Mouse (Mus musculus) brain, adult 2 months (tissue): ENCODE results near the gene E4f1.

ENCODE experiments used
- DNase-seq: peaks from one replicate; pipeline ENCODE4 v3.0.0; 2011; ENCODE audit warnings: low read depth, low spot score

Gene E4f1

GRCm38 (mm10) chr17:24469910-24470602 is at the start of gene E4f1, which contains the start of gene Pgp:
TSS of gene E4f1 (minus strand) at chr17:24470313.
TSS of gene Pgp (plus strand) at chr17:24470392.
- DNase-seq = peak; percentile 100

- DNase-seq = no peak
These were observed 44.5 kb upstream of the E4f1 start for GRCm38 (mm10) chr17:24514270-24515257.

- DNase-seq = peak; percentile 82
These were observed 43.5 kb upstream of the E4f1 start for GRCm38 (mm10) chr17:24513609-24514008.

- no peak for DNase-seq
These were observed 37.8 kb upstream of the E4f1 start for GRCm38 (mm10) chr17:24507806-24508460.

GRCm38 (mm10) chr17:24507129-24507664 is 37.1 kb upstream of the E4f1 start:
- peak; percentile 43 for DNase-seq

- DNase-seq = peak; percentile 82
These were observed 36.4 kb upstream of the E4f1 start for GRCm38 (mm10) chr17:24506332-24507070.

GRCm38 (mm10) chr17:24505286-24505955 is 35.3 kb upstream of the E4f1 start:
- DNase-seq = no peak

- DNase-seq = no peak
These were observed 34.0 kb upstream of the E4f1 start for GRCm38 (mm10) chr17:24504085-24504484.

GRCm38 (mm10) chr17:24502208-24502607 is 32.1 kb upstream of the E4f1 start:
- no peak for DNase-seq

GRCm38 (mm10) chr17:24496026-24496425 is 25.9 kb upstream of the E4f1 start:
- no peak for DNase-seq

- peak; percentile 80 for DNase-seq
These were observed 25.3 kb upstream of the E4f1 start for GRCm38 (mm10) chr17:24495443-24495842.

GRCm38 (mm10) chr17:24494627-24495335 is 24.7 kb upstream of the E4f1 start:
- peak; percentile 82 for DNase-seq

GRCm38 (mm10) chr17:24490399-24490798 is 20.3 kb upstream of the E4f1 start:
- DNase-seq = peak; percentile 81

GRCm38 (mm10) chr17:24489265-24490030 is 19.3 kb upstream of the E4f1 start:
- DNase-seq = no peak

GRCm38 (mm10) chr17:24488662-24489264 is 18.6 kb upstream of the E4f1 start:
- peak; percentile 69 for DNase-seq

GRCm38 (mm10) chr17:24488186-24488661 is 18.1 kb upstream of the E4f1 start, which contains the start of gene Caskin1:
TSS of gene Caskin1 (plus strand) at chr17:24488601.
- DNase-seq = peak; percentile 88

GRCm38 (mm10) chr17:24485090-24485860 is 15.2 kb upstream of the E4f1 start:
- peak; percentile 68 for DNase-seq
